Mouse (Mus musculus): Measurements from ENCODE around the gene Susd6.

Gene Susd6

GRCm38 (mm10) chr12:80838271-80838670, 48.0 kb downstream of the Susd6 start:
- no peak for DNase-seq (ENCODE audit: low spot score)

- no peak for DNase-seq (ENCODE audit: low spot score)
Observed at GRCm38 (mm10) chr12:80838787-80839186, 48.5 kb downstream of the Susd6 start.

- DNase-seq (ENCODE audit: low spot score), result no peak
Observed at GRCm38 (mm10) chr12:80839631-80840030, 49.3 kb downstream of the Susd6 start.

GRCm38 (mm10) chr12:80841618-80842017, 51.3 kb downstream of the Susd6 start:
- DNase-seq (ENCODE audit: low spot score), result no peak

GRCm38 (mm10) chr12:80842609-80843008, 52.3 kb downstream of the Susd6 start:
- DNase-seq (ENCODE audit: low spot score), result no peak

GRCm38 (mm10) chr12:80843236-80843635, 52.9 kb downstream of the Susd6 start:
- no peak for DNase-seq (ENCODE audit: low spot score)

- DNase-seq (ENCODE audit: low spot score), result no peak
Observed at GRCm38 (mm10) chr12:80843651-80844444, 53.5 kb downstream of the Susd6 start.

GRCm38 (mm10) chr12:80845901-80846300, 55.6 kb downstream of the Susd6 start:
- no peak for DNase-seq (ENCODE audit: low spot score)

GRCm38 (mm10) chr12:80846861-80847268, 56.6 kb downstream of the Susd6 start:
- DNase-seq (ENCODE audit: low spot score), result no peak

GRCm38 (mm10) chr12:80852001-80852400, 61.7 kb downstream of the Susd6 start:
- no peak for DNase-seq (ENCODE audit: low spot score)

GRCm38 (mm10) chr12:80853737-80854136, 63.4 kb downstream of the Susd6 start:
- no peak for DNase-seq (ENCODE audit: low spot score)

- DNase-seq (ENCODE audit: low spot score), result no peak
Observed at GRCm38 (mm10) chr12:80854671-80855070, 64.4 kb downstream of the Susd6 start.

GRCm38 (mm10) chr12:80855100-80855499, 64.8 kb downstream of the Susd6 start:
- DNase-seq (ENCODE audit: low spot score), result no peak

GRCm38 (mm10) chr12:80855581-80855980, 65.3 kb downstream of the Susd6 start:
- no peak for DNase-seq (ENCODE audit: low spot score)

- no peak for DNase-seq (ENCODE audit: low spot score)
Observed at GRCm38 (mm10) chr12:80857636-80858293, 67.5 kb downstream of the Susd6 start.

- DNase-seq (ENCODE audit: low spot score), result peak; percentile 58
Observed at GRCm38 (mm10) chr12:80858307-80858706, 68.0 kb downstream of the Susd6 start.

GRCm38 (mm10) chr12:80861916-80862315, 71.6 kb downstream of the Susd6 start:
- no peak for DNase-seq (ENCODE audit: low spot score)

- no peak for DNase-seq (ENCODE audit: low spot score)
Observed at GRCm38 (mm10) chr12:80863370-80863769, 73.1 kb downstream of the Susd6 start.

- no peak for DNase-seq (ENCODE audit: low spot score)
Observed at GRCm38 (mm10) chr12:80865175-80865574, 74.9 kb downstream of the Susd6 start.

- no peak for DNase-seq (ENCODE audit: low spot score)
Observed at GRCm38 (mm10) chr12:80866023-80866422, 75.7 kb downstream of the Susd6 start.

GRCm38 (mm10) chr12:80867083-80867482, 76.8 kb downstream of the Susd6 start:
- no peak for DNase-seq (ENCODE audit: low spot score)

GRCm38 (mm10) chr12:80868401-80868800, 78.1 kb downstream of the Susd6 start:
- no peak for DNase-seq (ENCODE audit: low spot score)

All from retina, embryonic 14.5 days (tissue).